Mouse (Mus musculus) gastrocnemius, postnatal 14 days (tissue): Measurements from ENCODE around the gene Cdc42se1. TPM values are rescaled to one million over a fixed set of nuclear protein-coding genes. Genes with fewer than 3 reads are reported as not detected.
A peak's percentile ranks its signal among the peaks of the same experiment; 100 is the strongest.

Experiments
- DNase-seq: peaks from one replicate; pipeline ENCODE4 v3.0.0; 2021; ENCODE audit warnings: mixed read lengths
- intact Hi-C: fragments of 180-260 bp; cut with DNase I; formaldehyde crosslinking; loops from one replicate; pipeline ENCODE4 v1.15.1; 2025; ENCODE audit warnings: low total_unique reads
- total RNA-seq, 2 experiments: library from RNA; stranded (reverse); gene quantifications; 2 replicates each; pipeline ENCODE4 v1.2.3; 2021

Gene Cdc42se1
- total RNA-seq, 2 experiments from 2014 or later, result 18.8 to 24.5 TPM

- DNase-seq, result peak; percentile 97
- intact Hi-C loops, result loop anchor here (5.0 kb wide), 1 partner anchor 45 kb away; no protein-coding TSS in a partner anchor
Observed at GRCm38 (mm10) chr3:95217255-95218134, 11.0 kb upstream of the Cdc42se1 start, which contains the start of gene Gabpb2. Gabpb2 (minus strand) TSS chr3:95217916.

DNA sequence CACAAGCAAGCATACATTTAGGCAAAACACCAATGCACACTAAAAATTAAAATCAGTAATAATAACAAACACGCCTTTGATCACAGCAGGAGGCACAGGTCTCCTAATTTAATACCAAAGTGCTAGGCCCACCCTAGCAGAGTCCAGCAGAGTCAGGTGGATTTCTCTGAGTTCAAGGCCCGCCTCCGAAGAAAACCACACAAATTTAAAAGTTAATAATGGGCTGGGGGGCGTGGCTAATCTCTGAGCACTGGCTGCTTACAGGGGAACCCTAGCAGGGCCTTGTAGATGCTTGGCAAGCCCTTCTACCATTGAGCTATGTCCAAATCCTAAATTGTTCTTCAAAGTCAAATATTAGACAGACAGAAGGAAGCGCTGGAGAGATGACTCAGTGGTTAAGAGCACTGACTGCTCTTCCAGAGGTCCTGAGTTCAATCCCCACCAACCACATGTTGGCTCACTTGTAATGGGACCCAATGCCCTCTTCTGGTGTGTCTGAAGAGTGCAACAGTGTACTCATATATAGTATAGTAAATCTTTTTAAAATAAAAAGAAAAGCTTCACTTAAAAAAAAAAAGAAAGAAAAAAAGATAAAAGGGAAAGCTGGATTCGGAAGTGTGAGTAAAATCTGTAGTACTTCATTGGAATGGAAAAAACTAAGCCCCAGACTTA lies 9.9 kb upstream of the Cdc42se1 start:
- DNase-seq, result no peak
- intact Hi-C loops, result loop anchor here (5.0 kb wide), 1 partner anchor 44 kb away; no protein-coding TSS in a partner anchor

GRCm38 (mm10) chr3:95223041-95223440 lies 5.5 kb upstream of the Cdc42se1 start:
- intact Hi-C loops, result no loop called here
- DNase-seq, result no peak

- intact Hi-C loops, result no loop called here
- no peak for DNase-seq
Observed at GRCm38 (mm10) chr3:95224295-95224694, 4.2 kb upstream of the Cdc42se1 start.

DNA sequence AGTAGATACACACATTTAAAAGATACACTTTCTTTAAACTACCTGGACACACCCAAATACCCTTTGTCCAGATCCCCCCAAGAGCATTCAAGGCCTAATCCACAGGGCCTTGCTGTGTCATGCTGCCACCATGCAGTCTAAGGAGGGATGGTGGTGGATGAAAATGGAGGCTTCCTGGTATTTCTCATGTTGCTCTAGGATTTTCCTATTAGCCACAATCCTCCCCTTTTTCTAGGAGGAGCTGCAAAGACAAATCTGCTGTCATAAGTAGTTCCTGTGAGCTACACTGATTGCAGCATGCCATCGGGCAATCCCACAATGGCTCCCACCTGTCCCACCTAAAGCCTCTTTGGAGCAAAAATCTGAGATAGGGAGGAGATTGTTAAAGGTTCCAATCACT lies 1.3 kb upstream of the Cdc42se1 start:
- no peak for DNase-seq
- intact Hi-C loops, result no loop called here

DNA sequence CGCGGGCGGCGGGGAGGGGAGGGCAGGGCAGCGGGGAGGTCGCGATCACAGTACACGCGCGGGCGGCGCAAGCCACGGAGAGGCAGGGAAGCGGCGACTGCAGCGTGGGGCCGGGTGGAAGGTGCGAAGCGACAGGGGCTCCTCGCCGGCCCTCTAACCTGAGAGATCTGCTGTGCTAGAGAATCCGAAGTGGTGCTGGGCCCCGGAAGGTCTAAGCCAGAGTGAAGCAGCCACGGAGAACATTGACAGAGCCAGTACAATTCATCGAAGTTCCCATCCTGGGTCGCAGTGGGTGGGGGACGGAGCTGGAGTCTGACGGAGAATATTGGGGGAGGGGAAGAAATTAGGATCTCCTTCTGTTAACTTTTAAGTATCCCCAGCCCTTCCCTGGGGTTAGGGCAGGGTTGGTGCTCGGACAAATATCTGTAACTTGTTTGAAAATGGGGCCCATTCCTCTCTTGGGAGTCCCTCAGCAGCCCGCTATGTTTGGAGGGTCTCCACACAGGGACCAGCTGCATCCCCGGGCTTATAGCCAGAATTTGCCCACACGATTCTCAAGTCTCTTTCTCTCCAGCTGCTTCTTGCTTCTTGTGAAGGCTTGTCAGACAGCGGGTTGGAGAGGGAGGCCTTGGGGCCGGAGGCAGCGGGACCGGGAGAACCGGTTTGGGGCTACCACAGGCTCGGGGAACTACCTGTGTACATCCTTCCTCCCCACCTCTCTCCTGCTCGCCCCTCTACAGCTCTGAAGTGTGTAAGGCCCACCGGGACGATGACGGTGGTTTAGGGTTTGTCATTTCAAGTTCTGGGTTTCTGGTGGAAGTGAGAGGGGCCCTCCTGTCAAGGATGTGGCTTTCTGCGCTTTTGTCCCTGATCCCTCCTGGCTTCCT lies 605 bp downstream of the Cdc42se1 start:
- peak; percentile 31 for DNase-seq
- intact Hi-C loops, result no loop called here

DNA sequence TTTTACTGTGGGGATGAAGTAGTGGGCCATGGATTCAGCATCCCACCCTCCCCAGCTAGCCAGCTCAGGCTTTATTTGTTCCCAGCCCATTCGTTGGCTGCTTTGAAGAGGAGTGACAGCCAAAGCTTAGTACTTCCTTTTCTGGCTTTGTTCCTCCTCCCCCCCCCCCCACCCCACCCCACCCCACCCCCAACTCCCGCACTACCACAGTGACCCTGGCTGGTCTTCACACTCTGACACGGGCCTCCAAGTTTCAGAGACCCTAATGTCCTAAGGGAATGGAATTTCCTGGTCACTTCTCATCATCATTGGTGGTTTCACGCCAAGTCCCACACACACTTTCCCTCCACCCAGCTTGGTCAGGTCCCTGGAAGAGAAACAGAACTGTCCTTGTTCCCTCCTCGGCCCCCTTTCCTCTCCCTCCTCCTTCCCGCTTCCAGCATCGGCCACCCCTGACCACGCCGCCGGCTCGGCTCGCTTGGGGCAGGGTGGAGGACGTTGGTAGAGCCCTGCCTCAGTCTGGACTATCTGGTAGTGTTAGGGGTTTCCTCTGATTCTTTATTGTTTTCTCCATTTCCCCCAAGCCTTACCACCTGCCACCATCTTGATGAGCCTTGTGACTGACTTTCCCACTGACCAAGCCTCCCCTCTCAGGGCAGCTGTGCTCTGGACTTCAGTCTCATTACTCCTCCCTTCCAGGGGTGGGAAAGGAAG lies 1.4 kb downstream of the Cdc42se1 start:
- intact Hi-C loops, result no loop called here
- peak; percentile 54 for DNase-seq

DNA sequence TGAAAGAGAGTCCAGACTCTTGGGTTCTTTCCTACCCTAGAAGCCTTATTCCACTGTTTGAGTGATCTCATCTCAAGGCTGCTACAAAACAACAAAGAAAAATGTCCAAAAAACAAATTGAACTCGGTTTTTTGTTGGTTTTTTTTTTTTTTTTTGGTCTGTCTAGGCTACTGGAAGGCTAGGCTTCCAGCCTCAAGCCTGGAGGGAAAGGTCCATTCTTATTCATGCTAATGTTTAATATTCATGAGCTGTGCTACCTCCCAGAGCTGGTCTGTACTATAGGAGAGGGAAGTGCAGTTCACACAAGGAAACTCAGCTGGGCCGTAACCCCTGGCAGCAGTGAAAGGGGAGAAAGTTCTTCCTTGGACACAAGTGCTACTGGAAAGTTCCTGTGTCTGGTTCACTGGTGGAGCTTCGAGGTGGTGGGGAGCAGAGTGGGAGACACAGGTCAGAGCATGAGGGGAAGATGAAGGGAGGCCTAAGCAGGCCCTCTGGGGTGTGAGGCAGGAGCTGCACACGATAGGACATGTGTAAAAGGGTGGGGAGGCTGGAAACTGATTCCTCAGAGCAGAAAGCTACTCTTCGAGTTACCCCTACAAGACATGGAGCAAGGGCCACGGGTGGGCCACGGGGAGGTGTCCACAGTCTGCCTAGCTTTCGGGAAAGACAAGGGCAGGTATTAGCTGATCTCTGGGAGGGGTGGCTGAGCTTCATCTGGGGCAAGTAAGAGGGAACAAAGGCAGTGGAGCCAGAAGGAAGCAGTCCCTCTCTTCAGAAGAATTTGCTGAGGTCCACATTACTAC lies 2.2 kb downstream of the Cdc42se1 start:
- intact Hi-C loops, result no loop called here
- DNase-seq, result no peak

DNA sequence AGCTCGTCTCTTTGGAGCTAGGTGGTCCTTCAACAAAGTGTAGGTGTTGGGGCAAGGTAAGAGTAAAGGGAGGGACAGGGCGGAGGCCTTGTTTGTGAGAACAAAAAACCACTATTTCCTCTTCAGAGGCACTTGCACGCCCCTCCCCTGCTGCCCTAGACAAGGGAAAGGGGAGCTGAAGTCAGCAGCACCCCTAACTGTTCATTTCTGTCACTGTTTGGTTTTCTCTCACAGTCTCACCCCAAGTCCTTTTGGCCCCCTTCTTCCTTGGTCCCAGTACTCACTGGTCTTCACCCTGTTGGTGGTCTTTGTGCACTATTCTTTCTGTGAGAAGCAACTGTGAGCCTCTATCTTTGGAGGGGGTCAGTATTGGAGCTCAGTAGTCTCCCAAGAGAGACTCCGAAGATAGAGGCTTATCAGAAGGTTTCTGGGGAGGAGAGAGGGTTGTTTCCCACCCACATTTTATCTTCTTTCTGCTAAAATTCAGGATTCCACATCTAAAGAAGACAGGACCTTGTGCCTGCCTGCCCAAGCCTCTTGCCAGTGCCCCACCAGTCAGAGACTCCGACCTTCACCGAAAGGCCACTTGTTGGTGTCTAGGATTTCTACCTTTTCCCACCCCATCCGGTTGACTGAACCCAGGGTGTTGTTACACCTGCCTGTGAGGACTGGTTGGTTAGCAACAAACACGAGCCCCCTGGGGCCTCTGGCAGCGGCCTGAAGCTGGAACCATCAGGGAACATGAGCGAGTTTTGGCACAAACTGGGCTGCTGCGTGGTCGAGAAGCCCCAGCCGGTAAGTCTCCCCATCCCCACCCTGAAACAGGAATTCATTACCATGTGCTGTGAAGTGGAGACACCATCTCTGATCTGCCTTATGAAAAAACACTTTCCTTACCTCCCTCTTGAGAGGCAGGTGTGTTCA lies 3.0 kb downstream of the Cdc42se1 start, which contains the start of gene Mllt11:
Mllt11 (minus strand) TSS at position 874 of the 924 bp plus-strand sequence.
- no peak for DNase-seq
- intact Hi-C loops, result no loop called here

DNA sequence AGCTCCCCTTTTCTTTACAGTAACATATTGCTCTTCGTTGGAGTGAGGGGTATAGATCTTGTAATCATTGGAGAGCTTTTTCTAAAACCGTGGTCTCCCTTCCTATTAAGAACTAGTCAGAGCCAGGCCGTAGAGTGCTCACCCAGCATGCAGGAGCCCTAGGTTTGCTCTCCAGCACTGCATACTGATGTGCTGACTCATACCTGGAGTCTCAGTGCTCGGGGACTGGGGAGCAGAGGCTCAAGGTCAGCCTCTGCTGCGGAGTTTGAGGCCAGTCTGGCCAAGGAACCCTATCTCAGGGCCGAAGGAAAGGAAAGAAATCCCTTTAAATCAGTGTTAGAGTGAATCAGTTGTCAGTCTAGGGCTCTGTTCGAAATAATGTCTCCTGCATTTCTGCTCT lies 4.2 kb downstream of the Cdc42se1 start:
- intact Hi-C loops, result no loop called here
- DNase-seq, result no peak

- DNase-seq, result no peak
- intact Hi-C loops, result no loop called here
Observed at GRCm38 (mm10) chr3:95233303-95233980, 4.9 kb downstream of the Cdc42se1 start.

DNA sequence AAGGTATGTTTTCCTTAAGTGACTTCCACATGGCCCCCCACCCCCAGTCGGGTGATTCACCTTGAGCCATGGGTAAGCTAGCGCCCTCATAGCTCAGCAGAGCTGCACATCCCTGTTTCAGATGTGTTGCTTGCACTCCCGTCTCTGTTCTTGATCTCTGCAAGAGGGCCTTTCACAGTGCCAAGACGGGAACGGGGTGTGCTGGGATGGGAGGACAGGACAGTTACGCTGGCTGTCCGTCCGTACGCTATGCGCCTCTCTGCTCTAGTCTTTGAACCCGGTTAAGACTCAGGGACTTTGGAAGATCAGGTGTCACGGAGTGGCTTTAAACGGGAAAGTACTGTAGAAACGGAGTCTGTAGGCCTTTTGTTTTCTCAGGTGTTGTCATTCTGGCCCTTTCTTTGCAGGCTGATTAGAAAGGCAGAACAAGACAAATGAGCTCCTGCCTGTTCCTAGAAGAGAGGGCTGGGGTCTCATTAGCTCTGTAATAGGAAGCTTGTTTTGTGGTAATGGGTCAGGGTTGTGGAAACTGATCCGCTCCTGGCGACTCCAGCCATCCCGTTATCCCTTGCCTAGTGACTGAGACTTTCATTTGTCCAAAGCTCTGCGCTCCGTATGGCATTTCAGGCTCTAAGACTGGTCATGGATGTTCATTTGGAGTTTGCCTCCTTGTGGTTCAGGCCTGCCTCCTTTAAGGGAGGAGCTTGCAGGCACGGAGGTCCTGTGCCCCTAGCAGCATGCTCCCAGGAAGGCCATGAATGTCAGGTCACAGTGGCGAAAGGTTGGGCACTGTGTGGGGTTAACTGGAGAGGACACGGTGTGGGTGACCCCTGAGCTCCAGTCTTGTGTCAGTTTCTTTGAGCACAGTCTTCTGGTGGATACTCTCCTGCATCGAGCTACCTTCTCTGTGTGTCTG lies 7.1 kb downstream of the Cdc42se1 start:
- no peak for DNase-seq
- intact Hi-C loops, result no loop called here

GRCm38 (mm10) chr3:95237541-95238099 lies 9.1 kb downstream of the Cdc42se1 start:
- intact Hi-C loops, result no loop called here
- DNase-seq, result no peak

DNA sequence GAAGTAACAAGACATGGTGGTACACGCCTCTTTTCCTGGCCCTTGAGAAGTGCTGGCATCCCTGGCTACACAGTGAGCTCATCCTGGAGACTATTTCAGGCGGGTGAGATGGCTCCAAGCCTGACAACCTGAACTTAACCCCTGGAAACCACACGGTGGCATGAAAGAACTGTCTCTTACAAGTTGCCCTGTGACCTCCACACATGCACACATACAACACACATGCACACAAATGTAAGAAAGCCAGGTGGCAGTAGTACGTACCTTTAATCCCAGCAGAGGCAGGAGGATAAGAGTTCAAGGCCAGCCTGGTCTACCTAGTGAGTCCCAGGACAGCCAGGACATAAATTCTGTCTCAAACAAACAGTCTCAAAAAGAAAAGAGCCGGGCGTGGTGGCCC lies 10.5 kb downstream of the Cdc42se1 start:
- intact Hi-C loops, result no loop called here
- DNase-seq, result no peak

- intact Hi-C loops, result no loop called here
- DNase-seq, result no peak
Observed at GRCm38 (mm10) chr3:95239971-95240370, 11.4 kb downstream of the Cdc42se1 start.
